Mouse (Mus musculus) adrenal gland, postnatal 4 days (tissue): ENCODE data around the gene Rnf183. TPM values are rescaled to one million over a fixed set of nuclear protein-coding genes. Genes with fewer than 3 reads are reported as not detected.
A peak's percentile ranks its signal among the peaks of the same experiment; 100 is the strongest.

Source experiments
- DNase-seq, 2 experiments: peaks; one replicate each; pipeline ENCODE4 v3.0.0; 2021 to 2022; ENCODE audit warnings: low spot score in 2 of 2, mixed read lengths in 2 of 2
- total RNA-seq, 2 experiments: library from RNA; stranded (reverse); gene quantifications; 2 replicates each; pipeline ENCODE4 v1.2.3; 2021

Rnf183 gene
- total RNA-seq, 2 experiments from 2014 or later = 0.42 TPM; not detected in 1

DNA sequence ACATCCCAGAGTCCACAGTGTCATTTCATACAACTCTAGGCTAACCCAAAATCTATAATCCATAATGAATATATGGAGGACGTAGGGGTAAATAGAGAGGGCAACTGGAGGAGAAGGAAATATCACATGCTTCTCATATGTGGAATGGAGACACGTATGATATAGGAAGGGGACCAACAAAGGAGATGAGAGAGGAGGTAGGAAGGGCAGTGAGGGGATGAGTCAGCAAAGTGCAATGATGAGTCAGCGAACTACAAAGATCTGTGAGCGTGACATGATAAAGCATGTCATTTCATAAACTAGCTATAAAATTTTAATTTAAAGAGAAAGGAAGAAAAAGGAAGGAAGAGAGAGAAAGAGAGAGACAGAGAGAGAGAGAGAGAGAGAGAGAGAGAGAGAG is 3.5 kb downstream of the Rnf183 start:
- no peak for DNase-seq

DNA sequence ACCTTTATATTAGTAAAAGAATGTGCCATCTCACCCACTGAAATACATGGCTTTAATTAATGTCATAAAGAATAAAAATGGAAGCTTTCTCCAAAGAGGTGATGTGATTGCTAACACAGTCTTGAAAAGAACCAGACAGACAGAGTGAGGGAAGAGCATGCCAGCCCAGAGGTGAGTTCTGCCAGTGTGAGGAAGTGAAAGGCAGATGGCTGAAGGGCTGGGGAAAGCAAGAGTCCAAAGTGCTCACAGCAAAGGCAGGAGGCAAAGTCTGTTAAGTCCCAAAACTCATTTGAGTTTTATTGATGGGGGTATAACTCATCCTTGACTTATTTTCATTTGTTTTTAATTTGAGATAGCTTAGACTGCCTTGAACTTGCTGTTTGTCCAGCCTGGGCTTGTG is 4.4 kb downstream of the Rnf183 start:
- no peak for DNase-seq

DNA sequence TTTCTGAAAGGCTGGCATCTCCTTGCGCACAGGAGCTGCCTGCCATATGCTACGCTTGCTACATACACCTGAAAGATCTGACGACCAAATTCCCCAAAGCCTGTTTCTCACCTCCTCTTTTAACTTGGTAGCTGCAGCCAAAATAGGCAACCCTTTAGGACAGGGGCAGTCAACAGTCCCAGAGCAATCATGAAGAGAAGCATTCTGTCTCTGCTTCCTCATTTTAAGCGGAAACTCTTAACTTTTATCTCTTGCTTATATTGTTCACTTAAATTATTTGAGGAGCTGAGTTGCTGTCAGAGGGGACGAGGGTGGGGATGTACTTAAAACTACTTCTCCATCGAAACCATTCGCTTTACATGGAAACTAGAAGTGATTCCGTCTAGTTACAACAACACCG is 5.4 kb downstream of the Rnf183 start:
- no peak for DNase-seq

DNA sequence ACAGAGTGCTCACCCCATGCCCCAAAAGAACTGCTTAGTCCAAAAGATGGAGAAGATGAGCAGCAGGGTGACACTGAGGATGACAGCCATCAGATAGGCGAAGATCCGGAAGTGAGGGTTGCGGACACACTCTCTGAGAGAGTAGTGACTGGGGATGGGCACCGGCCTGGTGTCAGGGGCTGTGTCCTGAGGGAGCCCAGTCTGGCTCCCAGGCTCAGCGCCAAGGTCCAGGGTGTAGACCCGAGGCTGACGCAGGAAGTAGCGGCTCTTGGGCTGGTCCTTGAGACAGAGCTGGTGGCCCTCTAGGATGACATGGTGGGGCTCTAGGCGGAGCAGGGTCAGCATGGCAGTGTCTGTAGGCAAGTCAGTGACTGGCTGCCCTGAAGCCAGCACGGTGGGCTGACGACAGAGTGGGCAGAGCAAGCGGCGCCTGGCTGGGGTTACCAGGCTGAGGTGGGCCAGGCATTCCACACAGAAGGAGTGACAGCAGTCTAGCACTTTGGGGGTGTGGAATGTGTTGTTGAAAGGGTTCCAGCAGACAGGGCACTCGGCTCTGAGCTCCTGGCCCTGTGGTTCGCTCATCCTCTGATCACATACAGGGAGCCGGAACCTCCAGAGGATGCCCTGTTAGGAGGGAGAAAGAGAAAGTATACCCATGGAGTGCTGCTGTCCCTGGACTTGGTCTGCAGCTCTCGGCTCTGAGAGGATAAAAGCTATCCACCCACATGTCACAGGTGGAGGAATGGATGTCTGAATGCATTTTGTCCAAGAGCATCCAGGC is 6.9 kb downstream of the Rnf183 start:
- DNase-seq = no peak

DNA sequence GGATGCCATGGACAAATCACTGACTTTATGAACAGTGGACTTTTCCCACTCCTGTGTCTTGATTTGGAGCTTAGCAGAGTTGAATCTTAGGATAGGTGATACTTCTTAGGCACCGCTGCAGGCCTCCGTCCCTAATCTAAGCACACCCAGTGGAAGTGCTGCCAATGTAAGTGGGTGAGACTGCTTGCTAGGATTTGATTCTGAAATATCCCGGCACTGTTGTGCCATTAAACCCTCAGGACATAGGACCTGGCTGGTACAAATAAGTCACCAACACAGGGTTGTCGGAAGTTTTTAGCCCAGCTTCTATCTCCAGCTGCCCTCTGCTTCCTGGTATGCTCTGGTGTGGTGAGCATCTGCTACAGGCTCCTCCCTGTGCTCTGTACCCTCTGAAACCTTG is 9.2 kb downstream of the Rnf183 start:
- DNase-seq = no peak

DNA sequence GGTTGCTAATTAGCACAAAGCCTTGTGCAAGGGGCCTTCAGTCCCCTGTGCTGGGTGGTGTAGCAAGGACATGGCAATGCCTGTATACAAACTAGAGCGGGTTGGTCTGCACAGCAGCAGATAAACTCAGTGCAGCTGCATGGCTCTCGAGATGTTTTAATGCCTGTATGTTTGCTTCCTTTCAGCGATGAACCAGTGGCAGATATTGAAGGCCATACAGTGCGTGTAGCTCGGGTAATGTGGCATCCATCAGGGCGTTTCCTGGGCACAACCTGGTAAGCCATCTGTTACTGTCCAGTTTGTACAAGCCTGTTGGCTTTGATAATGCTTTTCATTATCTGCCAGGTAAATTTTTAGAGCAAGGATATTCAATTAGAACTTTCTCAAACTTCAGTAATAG is 16.0 kb downstream of the Rnf183 start:
- no peak for DNase-seq

DNA sequence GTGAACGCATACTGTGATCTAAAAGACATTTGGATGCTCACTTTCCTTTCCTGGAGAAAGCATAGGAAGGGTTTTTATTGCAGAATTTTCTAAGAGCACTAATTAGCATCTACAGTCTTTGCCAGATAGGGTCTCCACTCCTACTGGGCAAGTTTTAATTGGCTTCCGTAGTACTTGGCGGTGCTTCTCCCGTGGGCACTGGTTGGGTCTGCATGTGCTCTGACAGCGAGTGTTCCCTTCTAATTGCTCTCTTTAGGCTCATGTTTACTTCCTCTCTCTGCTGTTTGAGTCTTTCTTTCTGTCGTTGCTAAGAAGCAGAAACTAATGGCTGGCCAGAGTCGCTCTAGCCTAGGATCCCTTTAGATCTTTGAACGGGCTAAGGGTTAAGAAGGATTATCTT is 16.6 kb downstream of the Rnf183 start:
- no peak for DNase-seq

DNA sequence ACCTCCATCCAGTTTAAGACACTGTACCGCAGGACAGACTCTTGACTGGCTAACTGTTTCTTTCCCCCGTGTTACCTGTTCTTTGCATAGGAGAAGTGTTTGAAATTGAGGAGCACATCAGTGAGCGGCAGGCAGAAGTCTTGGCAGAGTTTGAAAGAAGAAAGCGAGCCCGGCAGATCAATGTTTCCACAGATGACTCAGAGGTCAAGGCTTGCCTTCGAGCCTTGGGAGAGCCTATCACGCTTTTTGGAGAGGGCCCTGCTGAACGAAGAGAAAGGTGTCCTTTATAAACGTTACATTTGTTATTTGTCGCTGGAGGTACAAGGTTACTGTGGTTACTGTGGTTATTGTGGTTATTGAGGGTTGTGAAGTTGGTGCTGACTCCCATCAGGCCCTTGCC is 23.4 kb downstream of the Rnf183 start:
- no peak for DNase-seq

DNA sequence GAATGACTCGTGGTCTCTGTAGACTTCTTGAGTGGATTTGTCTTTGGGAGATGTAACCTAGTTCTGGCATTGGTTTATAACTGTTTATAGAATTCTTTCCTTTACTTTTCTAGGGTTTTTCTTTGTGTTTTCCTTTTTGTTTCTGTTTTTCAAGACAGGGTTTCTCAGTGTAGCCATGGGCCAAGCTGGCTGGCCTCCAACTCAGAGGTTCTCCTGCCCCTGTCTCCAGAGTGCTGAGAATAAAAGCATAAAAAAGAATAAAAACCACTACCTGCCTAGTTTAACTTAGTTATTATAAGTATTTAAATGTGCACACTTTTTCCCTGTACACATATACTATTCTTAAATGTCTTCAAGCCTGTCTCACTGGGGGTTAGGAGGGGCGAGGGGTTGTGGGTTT is 24.7 kb downstream of the Rnf183 start:
- DNase-seq = no peak

DNA sequence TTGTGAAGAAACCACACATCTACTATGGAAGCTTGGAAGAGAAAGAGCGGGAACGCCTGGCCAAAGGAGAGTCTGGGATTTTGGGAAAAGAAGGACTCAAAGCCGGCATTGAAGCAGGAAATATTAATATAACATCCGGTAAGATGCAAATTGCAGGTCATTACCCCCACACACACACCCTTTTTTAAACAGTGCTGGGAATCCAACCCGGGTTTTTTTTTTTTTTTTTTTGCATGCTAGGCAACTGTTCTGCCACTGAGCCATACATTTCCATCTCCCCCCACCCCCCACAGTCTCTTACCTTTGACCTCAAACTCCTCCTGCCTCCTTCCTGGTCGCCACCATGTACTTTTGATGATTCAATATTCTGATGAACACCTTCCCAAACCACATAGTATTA is 25.4 kb downstream of the Rnf183 start:
- no peak for DNase-seq

DNA sequence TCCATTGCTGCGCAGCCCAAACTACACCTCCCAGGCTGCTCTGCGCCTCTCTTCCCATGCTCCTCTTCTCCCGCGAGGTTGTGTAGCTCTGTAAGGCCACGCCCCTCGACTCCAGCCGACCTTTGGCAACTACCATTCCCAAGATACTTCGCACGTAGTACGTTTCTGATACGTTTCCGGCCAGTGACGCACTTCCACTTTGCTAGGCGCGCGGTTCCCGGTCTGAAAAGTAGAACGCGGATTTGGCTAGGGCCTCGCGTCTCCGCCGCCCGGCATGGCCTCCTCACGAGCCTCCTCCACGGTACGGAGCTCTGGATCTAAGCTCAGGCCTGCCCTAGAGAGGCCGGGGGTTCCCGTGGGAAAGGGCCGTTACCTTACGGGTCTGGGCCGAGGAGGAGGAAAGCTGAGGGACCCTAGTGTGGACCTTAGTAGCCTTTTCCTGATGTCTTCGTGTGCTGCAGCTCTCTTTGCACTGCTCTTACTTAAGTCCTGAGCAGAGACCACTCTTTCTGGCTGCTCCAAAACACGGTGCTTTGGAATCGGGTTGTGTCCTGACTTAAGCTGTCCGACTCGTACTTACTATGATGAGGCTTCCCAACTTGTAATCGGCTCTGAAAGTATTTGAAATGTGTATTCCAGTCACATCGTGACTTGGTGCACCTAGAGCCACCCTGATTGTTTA is 26.3 kb downstream of the Rnf183 start, which contains the start of the genes Cdc26 and Prpf4:
Gene Cdc26, minus strand, starts transcription at position 42 of the 682 bp plus-strand sequence.
Gene Prpf4, plus strand, starts transcription at position 197 of the 682 bp plus-strand sequence.
- DNase-seq = peak; percentile 77 to 92

DNA sequence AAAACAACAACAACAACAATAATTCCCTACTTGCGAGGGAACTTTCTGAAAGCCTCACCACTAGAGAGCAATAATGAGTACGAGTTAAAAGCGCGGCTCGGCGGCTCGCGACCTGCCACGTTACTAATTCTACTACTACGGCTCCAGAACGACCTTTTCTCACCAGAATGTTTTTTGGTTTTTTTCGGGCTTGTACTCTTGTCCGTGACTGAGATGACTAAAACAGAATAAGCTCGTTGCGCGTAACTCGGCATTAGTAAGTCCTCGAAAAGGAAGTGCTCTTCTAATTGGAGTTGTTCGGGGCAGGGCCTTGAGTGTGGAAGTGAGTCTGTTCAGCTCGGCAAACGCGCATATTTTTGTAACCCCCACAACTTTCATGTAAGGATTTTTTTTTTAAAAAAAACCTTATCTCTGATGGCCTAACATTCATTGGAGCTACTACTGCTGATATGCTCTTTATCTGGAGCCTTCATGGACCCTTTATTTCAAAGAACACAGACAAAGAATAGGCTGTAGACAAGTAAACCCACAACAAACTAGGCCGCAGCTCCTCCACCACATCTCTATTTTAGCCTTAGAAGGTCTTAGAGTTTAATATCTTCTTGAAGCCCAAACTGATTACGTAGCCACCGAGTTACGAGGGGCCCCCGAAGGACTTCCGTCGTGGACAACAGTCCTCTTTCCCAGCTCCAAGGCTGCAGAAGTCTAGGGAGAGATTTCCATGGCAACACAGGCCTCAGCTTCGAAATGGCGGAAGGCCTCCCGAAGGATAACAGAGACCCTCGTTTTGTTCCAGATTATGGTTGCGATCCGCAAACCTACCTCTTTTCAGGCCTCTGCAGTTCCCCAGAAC is 27.1 kb downstream of the Rnf183 start:
- peak in 1 of 2 experiments; percentile 26 for DNase-seq

DNA sequence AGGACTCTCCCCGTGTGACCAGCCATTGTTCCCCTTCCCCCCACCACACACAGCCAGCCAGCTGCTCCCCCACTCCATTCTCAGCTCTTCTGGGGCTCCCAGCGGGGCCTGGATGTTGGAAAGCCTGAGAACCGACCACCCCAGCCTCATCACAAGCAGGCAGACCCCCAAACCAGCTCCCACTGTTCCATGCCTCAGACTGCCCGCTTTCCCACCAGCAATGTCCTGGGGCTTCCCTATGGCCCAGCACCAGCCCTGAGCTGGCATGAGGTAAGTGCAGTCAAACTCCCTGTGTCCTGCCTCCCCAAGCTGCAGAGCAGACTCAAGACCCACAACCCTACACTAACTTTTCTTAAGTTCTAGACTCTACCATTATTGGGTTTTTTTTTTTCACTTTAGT is 28.9 kb downstream of the Rnf183 start:
- no peak for DNase-seq

DNA sequence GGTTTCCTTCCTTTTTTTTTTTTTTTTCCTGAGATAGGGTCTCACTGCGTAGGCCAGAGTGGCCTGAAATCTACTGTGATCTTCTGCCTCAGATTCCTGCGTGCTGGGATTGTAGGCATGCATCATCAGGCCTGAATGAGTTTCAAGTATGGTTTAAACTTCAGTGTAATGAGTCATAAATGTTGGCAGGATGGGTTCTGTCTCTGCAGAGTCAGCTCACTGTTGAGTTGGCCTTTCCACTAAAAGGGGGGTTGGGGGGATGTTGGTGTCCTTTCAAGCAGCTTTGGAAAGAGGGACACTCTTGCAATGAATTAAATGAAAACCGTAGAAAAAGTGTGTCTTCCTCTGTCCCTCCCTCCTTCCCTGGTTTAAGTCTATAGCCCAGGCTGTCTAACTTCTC is 36.1 kb downstream of the Rnf183 start:
- DNase-seq = no peak

DNA sequence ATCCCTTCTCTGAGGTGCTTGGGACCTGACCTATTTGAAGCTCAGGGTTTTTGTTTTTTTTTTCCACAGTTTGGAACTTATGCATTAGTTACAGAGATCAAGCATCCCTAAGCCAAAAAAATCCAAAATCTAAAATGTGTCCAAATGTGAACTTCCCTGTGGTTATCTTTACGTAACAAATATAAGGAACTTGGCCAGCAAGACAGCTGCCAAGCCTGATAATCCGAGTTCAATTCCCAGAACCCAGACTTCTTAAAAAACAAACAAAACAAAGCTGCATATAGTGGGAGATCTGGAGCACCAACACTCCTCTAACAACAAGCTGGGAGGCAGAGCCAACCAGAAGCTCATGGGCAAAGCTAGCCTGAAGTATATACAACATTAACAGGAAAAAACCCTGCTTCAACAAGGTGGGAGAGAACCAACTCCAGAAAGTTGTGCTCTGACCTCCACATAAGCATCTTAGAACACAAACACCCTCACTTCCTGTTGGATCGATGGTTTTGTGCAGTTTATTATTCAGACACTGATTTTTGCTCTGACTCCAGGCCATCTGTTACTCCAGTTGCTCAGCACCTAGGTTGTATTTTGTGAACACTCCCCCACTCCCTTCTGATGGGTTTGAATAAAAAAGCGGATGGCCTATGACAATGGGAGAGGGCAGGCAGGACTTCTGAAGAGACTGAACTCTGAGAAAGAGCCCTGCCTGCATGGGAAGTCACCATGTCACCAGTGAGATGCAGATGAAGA is 37.3 kb downstream of the Rnf183 start:
- DNase-seq = no peak

DNA sequence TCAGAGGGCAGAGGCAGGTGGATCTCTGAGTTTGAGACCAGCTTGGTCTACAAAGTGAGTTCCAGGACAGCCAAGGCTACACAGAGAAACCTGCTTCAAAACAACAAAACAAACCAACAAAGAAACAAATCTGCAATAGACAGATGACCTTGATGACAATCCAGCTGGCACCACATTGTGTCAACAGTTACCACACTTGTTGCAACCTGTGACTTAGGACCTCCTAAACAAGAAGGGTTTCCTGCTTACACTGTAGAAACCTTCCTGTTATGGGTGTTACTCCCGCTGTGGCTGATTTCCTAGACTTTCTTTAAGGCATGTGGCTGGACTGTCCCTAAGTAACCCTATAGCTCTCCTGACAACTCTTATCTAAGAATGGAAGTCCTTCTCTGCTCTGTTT is 39.2 kb downstream of the Rnf183 start:
- no peak for DNase-seq

DNA sequence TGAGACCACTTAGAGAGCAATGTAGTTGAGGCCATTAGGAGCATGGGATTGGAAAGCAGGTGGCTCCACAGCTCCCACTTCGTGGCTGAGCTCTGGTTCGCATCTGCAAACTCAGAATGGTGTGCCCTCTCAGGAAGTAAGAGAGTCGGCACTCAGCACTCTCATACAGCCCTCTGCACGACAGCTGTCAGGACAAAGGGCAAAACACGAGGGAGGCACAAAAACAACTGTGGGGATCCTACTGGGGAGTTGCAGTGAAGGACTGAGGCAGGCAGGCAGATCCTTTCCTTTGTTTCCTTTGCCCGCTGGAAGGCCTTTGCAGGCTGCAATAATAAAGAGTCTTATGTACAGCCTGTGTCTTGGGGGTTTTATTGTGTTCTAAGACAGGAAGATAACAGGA is 41.6 kb downstream of the Rnf183 start:
- no peak for DNase-seq

DNA sequence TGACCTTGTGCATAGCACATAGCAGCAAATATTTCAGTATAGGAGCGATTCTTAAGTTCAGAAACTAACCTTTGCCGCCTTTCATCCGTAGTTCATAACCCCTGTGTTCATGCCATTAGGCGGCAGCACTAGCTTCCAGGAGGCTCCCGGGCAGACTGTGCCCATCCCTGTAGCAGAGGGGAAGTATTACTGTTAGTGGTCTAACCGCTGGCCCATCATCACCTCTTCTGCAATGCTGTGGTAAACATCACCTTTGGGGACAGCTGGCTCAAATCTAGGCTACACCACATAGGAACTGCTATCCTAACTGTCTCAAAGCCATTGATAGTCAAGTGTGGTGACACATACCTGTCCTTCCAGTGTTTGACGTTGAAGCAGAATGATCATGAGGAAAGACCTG is 43.2 kb downstream of the Rnf183 start:
- no peak for DNase-seq

DNA sequence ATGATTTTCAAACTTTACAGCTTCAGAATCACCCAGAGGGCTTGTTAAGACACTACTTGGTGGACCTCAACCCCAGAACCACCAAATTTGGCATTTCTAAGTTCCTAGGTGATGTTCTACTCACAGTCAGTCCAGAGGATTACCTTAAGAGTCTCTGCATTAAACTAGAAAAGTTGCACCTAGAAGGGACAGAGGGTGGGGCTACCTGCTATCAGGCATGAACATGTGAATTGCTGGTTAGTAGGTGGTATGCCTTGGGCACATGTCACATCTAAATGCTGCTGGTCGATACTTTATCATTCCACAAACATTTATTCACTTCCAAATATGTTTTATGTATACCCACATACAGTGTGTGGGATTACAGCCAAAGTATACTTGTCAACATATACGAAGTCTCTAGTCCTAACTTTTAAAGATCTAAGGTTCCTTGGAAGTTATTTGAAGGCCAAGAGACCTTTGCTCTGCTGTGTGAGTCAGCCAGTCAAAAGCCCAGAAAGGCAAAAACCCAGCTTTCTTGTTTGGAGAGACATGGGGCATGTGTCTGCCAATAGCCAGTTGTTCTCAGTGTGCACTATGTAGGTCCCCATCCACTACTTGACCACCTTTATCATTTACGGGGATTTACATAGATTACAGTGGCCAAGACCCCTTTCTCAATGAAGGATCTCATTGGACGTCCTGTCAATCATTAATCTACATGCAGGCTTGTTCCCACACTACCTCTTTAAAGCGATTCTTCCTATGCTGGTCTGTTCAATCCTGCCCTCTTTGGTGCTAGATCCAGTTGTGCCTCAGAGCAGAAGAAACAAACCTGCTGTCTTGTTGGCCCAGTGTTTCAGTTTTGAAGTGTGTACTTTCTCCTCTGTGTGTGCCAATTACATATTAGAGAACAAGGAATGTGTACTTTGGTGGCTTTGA is 45.2 kb downstream of the Rnf183 start:
- DNase-seq = no peak

DNA sequence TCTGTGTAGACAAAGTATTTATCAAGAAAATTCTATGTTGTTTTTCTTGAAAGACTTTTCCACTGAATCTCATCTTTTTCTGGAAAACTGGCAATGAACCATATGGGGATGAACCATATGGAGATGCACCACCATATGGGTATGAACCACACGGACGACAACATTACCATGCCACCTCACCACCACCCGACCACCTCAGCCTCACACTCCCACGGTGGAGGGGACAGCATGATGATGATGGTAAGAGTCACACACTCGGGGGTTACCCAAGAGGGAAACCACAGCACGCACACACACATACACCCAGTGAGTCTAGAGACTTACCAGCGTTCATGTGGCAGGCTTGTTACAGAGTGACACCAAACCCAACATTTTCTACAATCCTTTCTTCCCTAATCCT is 49.6 kb downstream of the Rnf183 start:
- DNase-seq = no peak
